Mouse (Mus musculus): ENCODE data around the gene Pgc. TPM values are rescaled to one million over a fixed set of nuclear protein-coding genes. Genes with fewer than 3 reads are reported as not detected.

Pgc gene
- polyA plus RNA-seq, 1 experiment from 2014 or later, result not detected

DNA sequence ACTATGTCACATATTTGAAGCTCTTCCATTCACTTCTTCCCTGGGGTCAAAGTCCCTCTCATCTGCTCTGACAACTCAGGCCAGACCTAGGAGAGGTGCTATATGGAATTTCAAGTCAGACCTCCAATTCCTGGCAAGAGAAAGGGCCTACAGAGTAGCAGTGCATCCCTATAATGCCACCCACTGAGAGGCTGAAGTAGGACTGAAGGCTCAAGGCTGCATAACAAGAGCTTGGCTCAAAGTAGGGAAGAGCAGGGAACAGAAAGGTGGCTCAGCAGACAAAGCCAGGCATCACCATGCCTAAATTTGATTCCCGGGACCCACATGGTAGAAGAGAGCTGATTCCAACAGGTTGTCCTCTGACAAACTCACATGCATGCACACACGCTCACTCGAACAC, 35.0 kb upstream of the Pgc start:
- Histone ChIP-seq H3K9me3 (ENCODE audit: control insufficient read depth, low read length) (no peaks in the 10 kb centered on the region), H3K27ac (ENCODE audit: low read depth, low read length) (no peak overlapping the region), H3K9ac (ENCODE audit: low read depth, low read length) (no peak overlapping the region), H3K4me2 (replicated peaks; ENCODE audit: low read depth, low read length) (no peak overlapping the region), H3K4me1 (ENCODE audit: control insufficient read depth, insufficient read depth, low read length) (peaks cover 10% of the 10 kb centered on the region; the same call in 1 of the 2 replicates), H3K27me3 (ENCODE audit: control insufficient read depth, insufficient read depth, low read length) (0 out of 2 replicates have a peak, but pooled peaks cover 7% of the 10 kb centered on the region), H3K4me3 (ENCODE audit: low read length) (no peak overlapping the region), H3K36me3 (ENCODE audit: control insufficient read depth, insufficient read depth, low read length) (no peaks in the 10 kb centered on the region)
- no peak for ATAC-seq (ENCODE audit: low FRiP score, low TSS enrichment)
- WGBS, result 97% methylated on average over 3 of the region's 3 CpGs

DNA sequence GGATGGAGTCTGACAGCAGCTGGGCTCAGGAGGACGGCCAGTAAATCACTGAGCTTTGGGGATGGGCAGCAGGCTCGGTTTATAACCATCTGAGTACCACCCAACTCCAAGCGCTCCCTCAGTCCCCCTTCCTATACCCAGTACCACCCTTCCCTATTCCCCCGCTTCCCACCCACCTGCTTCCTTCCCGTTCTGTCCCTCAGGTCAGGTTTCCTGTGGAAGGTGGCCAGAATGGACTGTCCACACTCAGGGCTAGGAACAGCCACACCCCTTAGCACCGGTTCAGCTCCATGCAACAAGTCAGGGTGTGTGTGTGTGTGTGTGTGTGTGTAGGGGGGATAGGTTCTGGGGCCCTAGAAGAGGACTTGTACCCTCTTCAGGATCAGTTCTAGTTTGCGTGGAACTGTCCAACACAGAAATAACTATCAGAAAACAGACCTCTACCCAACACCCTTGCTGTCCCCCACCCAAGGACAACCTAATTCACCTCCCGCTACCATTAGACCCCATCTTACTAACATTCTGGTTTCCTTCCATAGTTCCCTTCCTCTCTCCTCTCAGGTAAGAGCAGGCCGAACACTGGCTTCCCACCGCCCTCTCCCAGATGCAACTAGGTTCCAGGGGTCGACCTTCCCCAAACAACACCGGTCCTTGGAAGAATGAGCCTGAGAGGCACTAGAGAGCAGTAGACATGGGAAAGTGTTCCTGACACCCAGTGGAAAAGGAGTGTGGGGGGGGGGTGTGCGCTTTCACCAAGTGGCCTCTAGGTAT, 32.8 kb upstream of the Pgc start:
- H3K27me3 ChIP-seq (ENCODE audit: control insufficient read depth, insufficient read depth, low read length), result 0 out of 2 replicates have a peak, but pooled peaks cover 7% of the 10 kb centered on the region
- peak overlapping the region; percentile 74 for H3K4me3 ChIP-seq (ENCODE audit: low read length)
- H3K36me3 ChIP-seq (ENCODE audit: control insufficient read depth, insufficient read depth, low read length), result no peaks in the 10 kb centered on the region
- WGBS, result 32% methylated on average over 13 of the region's 13 CpGs
- peaks cover 4% of the 10 kb centered on the region; the same call in 1 of the 2 replicates for H3K4me1 ChIP-seq (ENCODE audit: control insufficient read depth, insufficient read depth, low read length)
- H3K9ac ChIP-seq (ENCODE audit: low read depth, low read length), result peak overlapping the region; percentile 82; the same call in 1 of the 2 replicates
- H3K27ac ChIP-seq (ENCODE audit: low read depth, low read length), result no peak overlapping the region
- H3K4me2 ChIP-seq (replicated peaks; ENCODE audit: low read depth, low read length), result peak overlapping the region; percentile 78
- no peaks in the 10 kb centered on the region for H3K9me3 ChIP-seq (ENCODE audit: control insufficient read depth, low read length)
- no peak; the same call in 1 of the 2 replicates for ATAC-seq (ENCODE audit: low FRiP score, low TSS enrichment)

DNA sequence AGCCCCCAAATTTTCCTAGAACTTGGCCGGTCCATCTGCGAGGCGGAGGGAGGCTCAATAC, 32.4 kb upstream of the Pgc start, which contains the start of gene Gm21981:
Gene Gm21981 (minus strand): TSS at position 14 of the 61 bp plus-strand sequence.
- Histone ChIP-seq H3K9ac (ENCODE audit: low read depth, low read length) (peak within 1 kb of the TSS; percentile 82), H3K36me3 (ENCODE audit: control insufficient read depth, insufficient read depth, low read length) (no peaks in the 10 kb centered on the region), H3K27me3 (ENCODE audit: control insufficient read depth, insufficient read depth, low read length) (0 out of 2 replicates have a peak, but pooled peaks cover 7% of the 10 kb centered on the region), H3K9me3 (ENCODE audit: control insufficient read depth, low read length) (no peaks in the 10 kb centered on the region), H3K4me3 (ENCODE audit: low read length) (peak within 1 kb of the TSS; percentile 74), H3K4me1 (ENCODE audit: control insufficient read depth, insufficient read depth, low read length) (peaks cover 4% of the 10 kb centered on the region; the same call in 1 of the 2 replicates), H3K4me2 (replicated peaks; ENCODE audit: low read depth, low read length) (peak within 1 kb of the TSS; percentile 78), H3K27ac (ENCODE audit: low read depth, low read length) (peak within 1 kb of the TSS; percentile 37; the same call in 1 of the 2 replicates)
- no peak for ATAC-seq (ENCODE audit: low FRiP score, low TSS enrichment)
- WGBS, result 3% methylated on average over 3 of the region's 3 CpGs

DNA sequence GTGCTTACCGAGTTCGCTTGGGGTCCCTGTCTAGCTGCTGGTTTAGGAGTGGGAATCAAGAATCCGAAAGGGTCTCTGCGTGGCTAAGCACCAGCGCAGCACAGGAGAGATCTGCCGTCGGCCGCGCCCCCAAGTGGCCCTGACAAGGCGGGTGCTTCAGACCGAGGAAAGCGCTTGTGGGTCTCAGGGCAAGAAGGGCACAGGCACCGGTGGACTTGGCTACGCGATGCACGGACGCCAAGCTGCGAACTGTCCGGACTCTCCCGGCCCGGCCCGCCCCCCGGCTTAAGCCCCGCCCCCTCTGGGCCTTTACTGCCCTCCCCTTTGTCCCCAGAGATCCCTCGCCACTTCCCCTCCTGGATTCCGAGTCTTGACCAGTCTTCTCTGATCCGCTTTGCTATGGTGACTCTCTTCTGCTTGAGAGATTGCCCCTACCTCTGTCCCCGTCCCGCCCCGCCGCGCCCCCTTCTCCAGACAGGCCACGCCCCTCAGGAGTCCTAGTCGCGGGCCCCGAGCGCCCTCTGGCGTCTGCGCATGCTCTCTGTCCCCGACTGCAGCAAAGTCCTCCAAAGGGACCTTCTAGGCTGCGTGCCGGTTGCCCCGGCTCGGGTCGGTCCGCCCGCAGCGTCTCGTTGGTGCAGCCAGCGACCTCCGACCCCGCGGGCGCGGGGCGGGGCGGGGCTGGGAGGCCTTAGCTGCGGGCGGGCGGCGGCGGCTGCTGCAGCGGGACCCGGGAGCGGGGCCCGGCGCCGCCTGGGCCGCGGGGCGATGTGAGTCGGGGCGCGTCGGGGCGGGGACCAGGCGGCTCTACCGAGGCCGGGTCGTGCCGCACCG, 31.9 kb upstream of the Pgc start, which contains the start of gene Prickle4:
Gene Prickle4 (minus strand): TSS at position 234 of the 834 bp plus-strand sequence.
- peak within 1 kb of the TSS; percentile 82 for H3K9ac ChIP-seq (ENCODE audit: low read depth, low read length)
- ATAC-seq (ENCODE audit: low FRiP score, low TSS enrichment), result peak; percentile 96
- peak within 1 kb of the TSS; percentile 74 for H3K4me3 ChIP-seq (ENCODE audit: low read length)
- no peaks in the 10 kb centered on the region for H3K9me3 ChIP-seq (ENCODE audit: control insufficient read depth, low read length)
- peak within 1 kb of the TSS; percentile 78 for H3K4me2 ChIP-seq (replicated peaks; ENCODE audit: low read depth, low read length)
- no peaks in the 10 kb centered on the region for H3K36me3 ChIP-seq (ENCODE audit: control insufficient read depth, insufficient read depth, low read length)
- peaks cover 4% of the 10 kb centered on the region; the same call in 1 of the 2 replicates for H3K4me1 ChIP-seq (ENCODE audit: control insufficient read depth, insufficient read depth, low read length)
- 0 out of 2 replicates have a peak, but pooled peaks cover 7% of the 10 kb centered on the region for H3K27me3 ChIP-seq (ENCODE audit: control insufficient read depth, insufficient read depth, low read length)
- peak within 1 kb of the TSS; percentile 37; the same call in 1 of the 2 replicates for H3K27ac ChIP-seq (ENCODE audit: low read depth, low read length)
- WGBS, result under 1% methylated on average over 70 of the region's 82 CpGs

DNA sequence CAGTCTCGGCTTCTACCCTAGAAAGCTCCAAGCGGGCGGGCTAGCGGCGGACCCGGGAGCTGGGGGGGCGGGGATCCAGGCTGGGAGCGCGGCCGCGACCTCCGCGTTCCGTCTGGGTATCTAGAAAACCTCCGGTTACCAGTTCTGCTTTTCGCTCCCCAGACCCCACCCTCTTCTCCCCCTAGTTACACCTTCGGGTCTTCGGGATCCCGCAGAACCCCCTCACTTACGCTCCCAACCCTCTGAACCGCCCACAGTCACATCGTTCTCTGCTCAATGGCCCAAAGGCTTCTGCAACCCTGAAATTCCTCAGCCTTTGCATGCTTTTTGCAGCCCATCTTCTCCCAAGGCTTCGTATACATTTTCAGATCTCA, 31.3 kb upstream of the Pgc start:
- peak overlapping the region; percentile 78 for H3K4me2 ChIP-seq (replicated peaks; ENCODE audit: low read depth, low read length)
- H3K27ac ChIP-seq (ENCODE audit: low read depth, low read length), result peak overlapping the region; percentile 37; the same call in 1 of the 2 replicates
- H3K4me3 ChIP-seq (ENCODE audit: low read length), result peak overlapping the region; percentile 74
- no peaks in the 10 kb centered on the region for H3K9me3 ChIP-seq (ENCODE audit: control insufficient read depth, low read length)
- 0% methylated on average over 9 of the region's 23 CpGs for WGBS
- peak overlapping the region; percentile 82 for H3K9ac ChIP-seq (ENCODE audit: low read depth, low read length)
- no peak; the same call in 1 of the 2 replicates for ATAC-seq (ENCODE audit: low FRiP score, low TSS enrichment)
- H3K27me3 ChIP-seq (ENCODE audit: control insufficient read depth, insufficient read depth, low read length), result 0 out of 2 replicates have a peak, but pooled peaks cover 7% of the 10 kb centered on the region
- H3K4me1 ChIP-seq (ENCODE audit: control insufficient read depth, insufficient read depth, low read length), result peaks cover 4% of the 10 kb centered on the region; the same call in 1 of the 2 replicates
- no peaks in the 10 kb centered on the region for H3K36me3 ChIP-seq (ENCODE audit: control insufficient read depth, insufficient read depth, low read length)

DNA sequence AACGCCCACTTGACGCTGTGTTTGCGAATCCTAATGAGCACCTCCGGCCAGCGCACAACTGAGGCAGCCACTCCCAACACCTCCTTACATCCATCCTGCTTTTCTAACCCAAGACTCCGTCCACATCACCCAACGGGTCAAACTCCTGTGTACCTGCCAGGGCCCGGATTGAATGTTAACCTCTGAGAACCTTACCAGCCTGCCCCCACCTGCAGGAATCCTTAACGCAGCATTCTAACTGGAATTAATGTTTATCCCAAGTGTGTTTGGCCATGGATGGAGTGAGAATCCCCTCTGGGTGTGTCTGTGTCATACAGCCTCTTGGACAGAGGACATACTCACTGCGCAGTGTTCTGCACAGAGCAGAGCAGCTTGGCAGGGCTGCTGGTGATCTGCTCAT, 28.5 kb upstream of the Pgc start:
- no peak overlapping the region for H3K4me3 ChIP-seq (ENCODE audit: low read length)
- 88% methylated on average over 10 of the region's 10 CpGs for WGBS
- H3K9me3 ChIP-seq (ENCODE audit: control insufficient read depth, low read length), result no peaks in the 10 kb centered on the region
- H3K36me3 ChIP-seq (ENCODE audit: control insufficient read depth, insufficient read depth, low read length), result peaks cover 14% of the 10 kb centered on the region; the same call in 1 of the 2 replicates
- H3K27ac ChIP-seq (ENCODE audit: low read depth, low read length), result no peak overlapping the region
- peaks cover 8% of the 10 kb centered on the region for H3K4me1 ChIP-seq (ENCODE audit: control insufficient read depth, insufficient read depth, low read length)
- no peak for ATAC-seq (ENCODE audit: low FRiP score, low TSS enrichment)
- no peak overlapping the region for H3K9ac ChIP-seq (ENCODE audit: low read depth, low read length)
- no peak overlapping the region for H3K4me2 ChIP-seq (replicated peaks; ENCODE audit: low read depth, low read length)
- no peaks in the 10 kb centered on the region for H3K27me3 ChIP-seq (ENCODE audit: control insufficient read depth, insufficient read depth, low read length)

DNA sequence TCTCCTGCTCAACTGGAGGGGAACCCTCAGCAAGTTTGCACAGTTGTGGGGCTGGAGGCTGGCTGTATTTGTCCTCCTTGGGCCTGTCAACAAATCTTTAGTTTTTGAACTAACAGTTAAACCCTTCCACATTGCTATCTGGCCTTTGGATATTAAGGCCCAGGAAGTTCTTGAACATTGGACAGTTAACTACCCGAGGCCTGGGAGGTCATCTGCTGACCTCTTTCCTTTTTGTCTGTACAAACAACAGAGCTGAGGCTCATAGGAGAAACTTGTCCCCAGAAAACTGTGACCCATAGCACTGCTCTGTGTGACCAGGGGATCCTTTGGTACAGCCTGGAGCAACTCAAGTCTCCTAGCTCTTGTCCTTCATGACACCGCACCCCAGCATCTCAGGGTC, 27.6 kb upstream of the Pgc start:
- 74% methylated on average over 2 of the region's 2 CpGs for WGBS
- Histone ChIP-seq H3K4me1 (ENCODE audit: control insufficient read depth, insufficient read depth, low read length) (peaks cover 8% of the 10 kb centered on the region), H3K36me3 (ENCODE audit: control insufficient read depth, insufficient read depth, low read length) (peaks cover 20% of the 10 kb centered on the region; the same call in 1 of the 2 replicates), H3K27me3 (ENCODE audit: control insufficient read depth, insufficient read depth, low read length) (peaks cover 3% of the 10 kb centered on the region; the same call in 1 of the 2 replicates), H3K27ac (ENCODE audit: low read depth, low read length) (no peak overlapping the region), H3K4me3 (ENCODE audit: low read length) (no peak overlapping the region), H3K9me3 (ENCODE audit: control insufficient read depth, low read length) (no peaks in the 10 kb centered on the region), H3K9ac (ENCODE audit: low read depth, low read length) (no peak overlapping the region), H3K4me2 (replicated peaks; ENCODE audit: low read depth, low read length) (no peak overlapping the region)
- no peak for ATAC-seq (ENCODE audit: low FRiP score, low TSS enrichment)

DNA sequence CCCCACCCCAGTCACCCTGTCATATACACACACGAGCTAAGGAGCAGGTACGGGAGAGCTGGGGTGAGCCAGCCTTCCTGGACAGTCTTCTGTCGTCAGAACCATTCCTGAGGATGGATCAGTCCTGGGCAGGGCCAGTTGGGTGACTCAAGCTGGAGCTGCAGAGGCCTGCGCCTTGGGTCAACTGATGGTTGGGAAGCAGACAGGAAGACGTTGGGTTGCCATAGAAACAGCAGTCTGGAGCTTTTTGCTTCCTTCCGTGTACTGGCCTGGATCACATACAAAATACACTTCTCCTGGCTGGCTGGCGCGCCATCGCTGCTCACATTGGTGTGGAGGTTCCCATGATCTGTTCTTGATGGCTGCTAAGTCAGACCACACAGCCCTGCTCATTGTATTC, 24.8 kb upstream of the Pgc start:
- H3K27me3 ChIP-seq (ENCODE audit: control insufficient read depth, insufficient read depth, low read length), result peaks cover 3% of the 10 kb centered on the region; the same call in 1 of the 2 replicates
- H3K27ac ChIP-seq (ENCODE audit: low read depth, low read length), result no peak overlapping the region
- no peak for ATAC-seq (ENCODE audit: low FRiP score, low TSS enrichment)
- H3K4me1 ChIP-seq (ENCODE audit: control insufficient read depth, insufficient read depth, low read length), result peaks cover 6% of the 10 kb centered on the region; the same call in 1 of the 2 replicates
- WGBS, result 78% methylated on average over 9 of the region's 9 CpGs
- H3K9ac ChIP-seq (ENCODE audit: low read depth, low read length), result no peak overlapping the region
- H3K4me2 ChIP-seq (replicated peaks; ENCODE audit: low read depth, low read length), result no peak overlapping the region
- no peak overlapping the region for H3K4me3 ChIP-seq (ENCODE audit: low read length)
- peaks cover 20% of the 10 kb centered on the region; the same call in 1 of the 2 replicates for H3K36me3 ChIP-seq (ENCODE audit: control insufficient read depth, insufficient read depth, low read length)
- H3K9me3 ChIP-seq (ENCODE audit: control insufficient read depth, low read length), result no peaks in the 10 kb centered on the region

All from kidney, embryonic 14.5 days (tissue).